Mouse (Mus musculus) A20 (cell line): Measurements from ENCODE around the gene Tmem52b.

Source experiments
- DNase-seq: peaks from one replicate; pipeline ENCODE4 v3.0.0-alpha.2; 2011; ENCODE audit warnings: low read depth, low spot score

Gene Tmem52b

DNA sequence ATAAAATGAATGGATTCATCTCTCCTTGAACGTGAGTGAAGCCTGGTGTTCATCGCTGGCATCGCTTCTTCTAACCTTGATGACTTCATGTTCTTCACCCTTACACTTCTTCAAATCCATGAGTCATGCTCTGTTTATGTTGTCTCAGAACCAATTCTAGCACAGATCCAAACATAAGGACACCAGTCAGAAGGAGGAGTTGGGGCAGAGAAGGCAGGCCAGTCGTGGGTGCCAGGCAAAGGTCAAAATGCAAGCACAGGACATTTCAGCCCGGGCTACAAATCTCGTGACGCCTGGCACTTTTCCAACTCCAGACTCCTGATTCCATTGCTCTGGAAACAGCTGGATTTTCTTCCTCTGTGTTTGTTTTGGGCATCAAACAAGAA, 20.2 kb downstream of the Tmem52b start:
- peak; percentile 29 for DNase-seq

GRCm38 (mm10) chr6:129532942-129533860, 20.8 kb downstream of the Tmem52b start, which contains the start of gene Gabarapl1:
Gene Gabarapl1, plus strand, starts transcription at chr6:129533160.
- DNase-seq: peak; percentile 87

DNA sequence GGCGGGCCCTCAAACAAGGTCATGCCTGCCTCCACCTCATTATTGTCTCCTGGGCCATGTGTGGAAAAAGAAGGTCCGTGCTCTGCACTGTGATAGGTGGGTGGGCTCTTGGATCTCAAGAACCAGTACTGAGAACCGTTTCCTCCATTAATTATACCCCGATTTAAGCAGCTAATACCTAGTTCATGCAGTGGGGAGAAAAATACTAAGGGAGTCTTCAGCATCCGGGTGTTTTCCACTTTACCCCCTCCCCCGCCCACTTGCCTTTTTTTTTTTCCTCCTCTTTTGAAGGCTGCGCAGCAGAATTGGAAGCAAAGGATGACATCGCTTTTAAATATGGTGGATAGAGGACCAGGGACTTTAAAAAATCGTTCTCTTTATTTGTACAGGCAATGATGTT, 21.7 kb downstream of the Tmem52b start:
- peak; percentile 54 for DNase-seq

GRCm38 (mm10) chr6:129534627-129535190, 22.4 kb downstream of the Tmem52b start:
- no peak for DNase-seq

- no peak for DNase-seq
Measured at GRCm38 (mm10) chr6:129535723-129536122, 23.4 kb downstream of the Tmem52b start.

DNA sequence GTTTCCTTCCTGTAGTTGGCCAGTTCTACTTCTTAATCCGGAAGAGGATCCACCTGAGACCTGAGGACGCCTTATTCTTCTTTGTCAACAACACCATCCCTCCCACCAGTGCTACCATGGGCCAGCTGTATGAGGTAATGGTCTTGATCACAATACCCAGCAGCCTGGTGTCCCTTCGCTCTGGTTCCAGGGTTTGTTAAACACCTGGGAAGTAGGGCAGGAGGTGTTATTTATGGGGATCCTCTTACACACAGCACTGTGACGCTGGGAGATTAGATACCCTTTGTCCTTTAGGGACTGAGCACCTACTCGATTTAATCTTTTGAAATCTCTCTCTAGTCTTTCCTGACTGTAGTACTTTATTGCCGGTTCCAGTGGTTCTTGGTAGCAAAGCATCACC, 26.2 kb downstream of the Tmem52b start:
- DNase-seq: no peak

DNA sequence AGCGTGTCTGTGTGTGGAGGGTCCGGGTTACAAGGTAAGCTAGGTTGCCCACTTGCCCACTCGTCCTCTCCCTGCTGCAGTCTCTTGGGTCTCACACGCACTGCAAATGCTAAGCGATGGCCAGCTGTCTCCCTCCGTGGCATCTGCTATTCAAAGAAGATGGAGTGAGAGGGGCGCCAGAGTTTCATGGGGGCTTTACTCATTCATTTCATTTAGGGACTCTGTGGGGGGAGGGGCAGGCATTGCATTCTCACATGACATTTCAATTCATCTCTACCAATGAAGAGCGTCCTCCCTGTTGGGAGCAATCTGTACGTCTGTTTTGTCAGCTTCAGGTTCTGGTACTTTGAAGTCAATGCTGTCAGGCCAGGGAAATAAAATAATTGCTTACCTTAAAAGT, 29.6 kb downstream of the Tmem52b start:
- DNase-seq: no peak

DNA sequence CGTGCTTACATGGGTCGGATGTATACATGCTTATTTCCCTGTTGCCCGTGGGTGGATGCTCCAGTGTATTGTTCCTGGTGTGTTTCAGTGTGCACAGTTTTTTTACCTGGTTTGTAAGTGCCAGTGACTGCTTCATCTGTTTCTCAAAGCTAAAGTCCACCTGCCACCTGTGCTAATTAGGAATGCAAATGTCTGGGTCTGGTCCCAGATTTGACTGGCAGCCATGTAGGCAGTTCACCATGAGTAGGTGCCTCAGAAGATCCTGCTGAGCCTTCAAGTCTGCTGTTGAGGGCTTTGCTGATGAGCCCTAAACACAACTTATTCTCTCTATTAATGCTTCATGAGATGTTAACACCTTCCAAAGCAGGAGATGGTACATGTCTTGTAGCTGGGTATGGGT, 30.2 kb downstream of the Tmem52b start:
- peak; percentile 19 for DNase-seq

- DNase-seq: peak; percentile 55
Measured at GRCm38 (mm10) chr6:129543709-129544606, 31.6 kb downstream of the Tmem52b start.

GRCm38 (mm10) chr6:129547277-129547676, 34.9 kb downstream of the Tmem52b start:
- no peak for DNase-seq

- DNase-seq: peak; percentile 60
Measured at GRCm38 (mm10) chr6:129548009-129548408, 35.7 kb downstream of the Tmem52b start.

- DNase-seq: no peak
Measured at GRCm38 (mm10) chr6:129557298-129558023, 45.1 kb downstream of the Tmem52b start.

- peak; percentile 75 for DNase-seq
Measured at GRCm38 (mm10) chr6:129558946-129559640, 46.7 kb downstream of the Tmem52b start.

DNA sequence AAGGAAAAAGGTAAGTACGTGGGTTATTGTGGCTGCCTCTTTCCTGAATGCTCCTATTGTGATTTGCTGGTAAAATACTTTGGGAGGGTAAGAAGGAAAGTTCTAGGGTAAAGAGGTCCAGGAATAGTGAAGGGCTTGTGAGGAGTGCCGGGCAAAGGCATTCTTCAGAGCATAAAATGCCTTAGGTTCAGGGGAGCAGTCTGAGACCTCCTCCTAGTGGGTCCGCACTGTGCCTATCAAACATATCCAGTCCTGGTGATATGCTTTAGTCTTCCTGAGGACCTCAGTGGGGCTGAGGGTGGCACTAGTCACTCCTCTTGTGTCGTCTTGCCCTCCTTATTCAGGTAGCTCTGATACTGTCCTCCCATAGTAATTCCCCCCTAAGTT, 47.3 kb downstream of the Tmem52b start:
- DNase-seq: no peak

- no peak for DNase-seq
Measured at GRCm38 (mm10) chr6:129565257-129565656, 52.9 kb downstream of the Tmem52b start.
